Mouse (Mus musculus): ENCODE data around the gene Ly6g6c. TPM values are rescaled to one million over a fixed set of nuclear protein-coding genes. Genes with fewer than 3 reads are reported as not detected.

Gene Ly6g6c
- total RNA-seq (2023): not detected

DNA sequence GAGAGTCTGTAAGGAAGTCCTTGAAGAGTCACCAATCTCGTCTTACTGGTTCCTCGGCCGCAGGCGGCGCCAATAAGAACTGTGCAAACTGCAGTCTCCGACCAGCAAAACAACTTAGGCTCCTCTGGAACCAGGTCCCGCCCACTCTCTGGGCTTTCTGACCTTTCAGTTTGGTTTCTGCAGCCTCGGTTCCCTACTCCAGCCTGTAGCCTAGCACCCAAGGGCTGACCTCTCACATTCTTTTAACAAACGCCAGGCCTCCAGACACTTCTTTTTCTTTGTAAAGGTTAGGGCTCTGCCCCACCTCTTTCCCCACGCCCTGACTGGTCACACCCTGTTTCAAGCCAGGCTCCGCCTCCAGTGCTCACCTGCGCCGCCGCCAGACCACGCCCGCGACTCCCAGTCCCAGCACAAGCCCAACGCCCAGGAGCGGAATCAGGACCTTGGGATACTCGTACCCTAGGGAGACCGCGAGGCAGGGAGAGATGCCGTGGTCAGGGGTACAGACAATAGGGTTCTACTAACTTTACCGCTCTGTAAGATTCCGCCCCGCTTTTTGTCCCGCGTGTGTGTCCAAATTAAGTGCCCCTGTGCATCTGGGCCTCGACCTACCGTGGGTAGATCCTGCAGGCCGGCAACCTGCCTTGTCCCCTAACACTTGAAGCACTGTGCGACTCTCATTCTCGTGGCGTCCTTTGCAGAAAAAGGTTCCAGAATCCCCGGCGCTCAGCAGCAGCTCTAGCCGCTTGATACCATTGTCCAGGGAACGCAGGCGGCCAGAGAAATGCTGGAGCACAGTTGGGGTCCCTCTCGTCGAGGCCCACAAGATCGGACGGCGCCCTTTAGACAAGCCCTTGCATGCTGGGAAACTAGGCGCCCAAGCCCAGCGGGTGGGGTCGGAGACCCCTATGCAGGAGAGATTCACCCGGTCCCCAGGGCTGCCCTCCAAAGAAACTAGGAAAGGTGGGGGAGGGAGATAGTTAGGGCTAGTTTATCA lies at the start of gene Ly6g6c:
Gene Ly6g6c (plus strand): TSS at position 438 of the 997 bp plus-strand sequence.

GRCm38 (mm10) chr17:35016376-35016775 lies 48.8 kb upstream of the Ly6g6c start, which contains the start of gene Vwa7:
Gene Vwa7 (plus strand): TSS chr17:35016579.

DNA sequence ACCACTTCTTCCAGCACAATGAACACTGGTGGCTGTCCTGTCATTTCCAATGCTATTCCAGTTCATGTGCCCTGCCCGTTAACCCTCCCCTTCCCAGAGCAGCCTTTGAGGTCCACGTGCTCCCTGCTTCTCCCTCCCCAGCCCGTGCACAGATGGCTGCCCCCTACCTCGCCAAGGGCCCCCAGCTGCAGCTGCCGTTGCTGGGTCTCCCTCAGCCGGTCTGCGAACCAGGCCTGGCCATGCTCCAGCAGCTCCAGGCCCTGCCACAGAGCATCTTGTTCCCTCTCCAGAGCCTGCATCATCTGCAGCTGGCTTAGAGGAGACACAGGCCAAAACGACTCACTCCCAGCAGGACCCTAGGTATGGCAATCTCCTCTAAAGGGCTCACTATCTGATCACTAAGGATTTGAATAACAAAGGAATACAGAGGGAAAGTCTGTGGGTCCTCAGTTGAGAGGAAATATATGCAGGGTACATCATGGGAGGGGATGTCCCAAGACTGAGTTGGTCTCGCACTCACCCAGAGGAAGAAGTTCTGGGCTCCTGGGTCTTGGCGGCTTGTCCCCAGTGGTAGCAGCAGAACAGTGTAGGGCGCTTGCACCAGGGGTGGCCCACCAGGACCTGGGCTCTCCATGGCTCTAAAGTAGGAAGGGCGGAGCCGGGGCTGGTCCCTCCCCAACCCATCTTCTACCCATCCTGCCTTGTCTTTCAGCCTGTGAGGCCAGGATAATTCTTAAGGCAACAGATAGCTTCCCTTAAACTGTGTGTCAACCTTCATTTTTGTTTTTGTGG lies 37.7 kb upstream of the Ly6g6c start, which contains the start of gene Sapcd1:
Gene Sapcd1 (minus strand): TSS at position 740 of the 792 bp plus-strand sequence.

DNA sequence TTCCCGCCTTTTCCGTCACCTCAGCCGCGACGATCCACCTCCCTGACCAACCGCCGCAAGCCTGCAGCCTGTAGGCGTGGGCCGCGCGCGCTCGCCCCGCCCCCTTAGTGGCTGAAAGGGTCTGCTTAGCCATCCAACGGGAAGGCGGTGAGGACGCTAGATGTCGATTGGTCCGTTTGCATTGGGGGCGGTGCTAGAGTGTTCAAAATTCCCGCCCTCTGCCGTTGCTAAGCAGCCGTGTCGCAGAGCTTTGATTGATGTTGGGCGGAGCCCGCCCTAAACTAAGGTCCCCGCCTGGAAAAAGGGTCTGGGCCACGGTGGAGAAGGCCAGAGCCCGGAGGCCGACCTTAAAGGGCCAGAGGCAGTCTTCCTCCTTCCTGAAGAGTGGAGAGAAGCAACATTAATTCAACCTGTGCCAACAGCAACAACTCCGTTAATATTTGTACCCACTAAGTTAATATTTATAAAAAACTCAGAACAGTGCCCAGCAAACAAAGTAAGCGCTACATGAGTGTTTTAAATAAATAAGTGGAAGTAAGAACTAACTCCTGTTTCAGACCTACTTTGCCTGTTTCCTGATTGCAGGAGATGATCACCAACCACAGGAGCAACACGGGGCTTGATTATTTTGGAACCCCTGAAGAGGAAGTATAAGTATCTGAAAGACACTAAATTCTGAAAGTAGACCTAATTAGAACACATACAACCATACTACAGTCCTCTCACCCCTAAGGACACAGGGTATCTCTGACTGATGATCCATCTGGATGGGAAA lies 18.3 kb upstream of the Ly6g6c start, which contains the start of gene Msh5:
Gene Msh5 (minus strand): TSS at position 65 of the 775 bp plus-strand sequence.

DNA sequence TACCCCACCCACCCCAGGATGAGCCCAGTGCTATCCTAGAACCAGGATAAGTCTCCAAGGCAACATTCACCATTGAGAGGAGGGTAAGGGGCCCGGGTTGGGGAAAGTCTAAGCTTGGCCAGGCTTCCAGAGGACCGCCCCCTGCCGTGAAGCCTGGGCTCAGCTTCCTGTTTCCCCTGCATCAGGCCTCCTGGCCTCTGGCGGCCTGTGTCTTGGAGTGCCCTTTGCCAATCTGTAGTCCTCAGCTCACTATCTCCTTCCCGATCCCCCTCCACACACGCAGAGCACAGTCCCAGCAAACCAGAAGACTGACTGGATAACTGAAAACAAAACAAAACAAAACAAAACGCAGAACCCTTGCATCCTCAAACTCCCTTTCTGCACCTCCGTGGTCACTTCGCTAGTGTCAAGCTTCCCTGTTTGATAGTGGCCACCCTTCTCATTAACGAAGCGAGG lies 15.6 kb upstream of the Ly6g6c start, which contains the start of gene Clic1:
Gene Clic1 (plus strand): TSS at position 406 of the 456 bp plus-strand sequence.

GRCm38 (mm10) chr17:35058911-35059892 lies 6.0 kb upstream of the Ly6g6c start, which contains the start of gene Ddah2:
Gene Ddah2 (plus strand): TSS chr17:35059035.

GRCm38 (mm10) chr17:35066084-35066483 lies 896 bp downstream of the Ly6g6c start, which contains the start of gene Mpig6b:
Gene Mpig6b (minus strand): TSS chr17:35066184.

GRCm38 (mm10) chr17:35076507-35077176 lies 11.5 kb downstream of the Ly6g6c start, which contains the start of gene Ly6g6e:
Gene Ly6g6e (plus strand): TSS chr17:35076902.

DNA sequence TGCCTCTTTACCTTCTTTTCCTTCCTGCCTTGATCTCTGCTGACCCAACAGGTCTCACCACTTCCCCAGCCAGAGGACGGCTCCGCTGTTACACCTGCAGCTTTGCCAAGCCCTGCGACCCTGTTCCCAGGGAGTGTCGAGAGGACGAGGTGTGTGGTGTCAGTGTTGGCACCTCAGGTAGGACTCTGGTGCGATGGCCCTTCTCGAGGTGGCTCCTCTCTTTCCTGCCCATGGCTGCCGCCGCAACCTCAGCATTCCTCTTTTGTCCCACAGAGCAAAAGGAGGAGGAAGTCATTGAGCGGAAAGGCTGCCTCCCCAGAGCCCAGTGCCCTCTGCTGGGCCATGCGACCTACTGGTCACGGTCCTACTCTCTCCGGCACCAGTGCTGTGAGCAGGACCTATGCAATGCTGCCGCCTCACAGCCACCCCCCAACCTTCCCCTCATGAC lies 12.6 kb downstream of the Ly6g6c start, which contains the start of gene Ly6g6d:
Gene Ly6g6d (minus strand): TSS at position 280 of the 448 bp plus-strand sequence.

GRCm38 (mm10) chr17:35085208-35085865 lies 20.1 kb downstream of the Ly6g6c start, which contains the start of gene Ly6g6f:
Gene Ly6g6f (minus strand): TSS chr17:35085610.

DNA sequence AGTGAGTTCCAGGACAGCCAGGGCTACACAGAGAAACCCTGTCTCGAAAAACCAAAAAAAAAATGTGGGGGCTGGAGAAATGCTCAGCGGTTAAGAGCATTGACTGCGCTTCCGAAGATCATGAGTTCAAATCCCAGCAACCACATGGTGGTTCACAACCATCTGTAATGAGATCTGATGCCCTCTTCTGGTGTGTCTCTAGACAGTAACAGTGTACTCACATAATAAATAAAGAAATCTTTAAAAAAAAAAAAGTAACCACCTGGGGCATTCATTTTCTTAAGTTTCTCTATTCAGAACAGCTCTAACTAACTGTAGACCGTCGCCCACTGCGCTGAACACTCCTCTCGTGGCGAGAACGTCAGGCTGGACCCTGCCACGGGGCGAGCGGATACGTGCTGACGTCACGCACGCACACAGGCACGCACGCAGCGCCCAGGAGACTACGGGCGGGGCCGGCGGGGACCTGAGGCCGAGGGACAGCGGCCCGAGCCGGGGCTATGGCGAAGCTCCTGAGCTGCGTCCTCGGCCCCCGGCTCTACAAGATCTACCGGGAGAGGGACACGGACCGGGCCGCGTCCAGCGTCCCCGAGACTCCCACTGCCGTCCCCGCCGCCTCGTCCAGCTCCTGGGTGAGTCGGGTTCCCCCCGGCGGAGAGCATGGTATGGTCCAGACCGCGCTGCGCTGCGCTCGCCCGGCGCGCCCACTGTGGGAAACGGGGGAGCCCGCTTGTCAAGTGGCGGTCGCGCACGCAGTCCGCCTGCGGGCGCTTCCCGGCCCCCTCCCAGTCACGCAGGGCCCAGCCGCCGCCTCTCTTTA lies 23.8 kb downstream of the Ly6g6c start, which contains the start of gene Abhd16a:
Gene Abhd16a (plus strand): TSS at position 439 of the 820 bp plus-strand sequence.

GRCm38 (mm10) chr17:35108097-35108496 lies 42.9 kb downstream of the Ly6g6c start, which contains the start of gene Ly6g5c:
Gene Ly6g5c (plus strand): TSS chr17:35108279.

GRCm38 (mm10) chr17:35115046-35116019 lies 50.1 kb downstream of the Ly6g6c start, which contains the start of gene Ly6g5b:
Gene Ly6g5b (minus strand): TSS chr17:35115428.

